Mouse (Mus musculus) stomach, postnatal 0 days (tissue): Measurements from ENCODE around the gene Mef2c. TPM values are rescaled to one million over a fixed set of nuclear protein-coding genes. Genes with fewer than 3 reads are reported as not detected.
A peak's percentile ranks its signal among the peaks of the same experiment; 100 is the strongest.

Experiments used
- ATAC-seq: fragments of 200-750 bp; cut with Nextera tagmentation; 2 replicates; pipeline ENCODE4 v1.8.0; 2017; ENCODE audit not compliant: low FRiP score, low TSS enrichment
- DNase-seq: peaks from one replicate; pipeline ENCODE4 v3.0.0-alpha.2; 2016; ENCODE audit warnings: low spot score
- H3K27ac ChIP-seq: fragments of 300-500 bp; sonication (generic); replicated peaks from 2 replicates; pipeline ENCODE4 v1.5.1; 2014; ENCODE audit warnings: mild to moderate bottlenecking, control low read depth
- H3K27me3 ChIP-seq: fragments of 300-500 bp; sonication (generic); 2 replicates; pipeline ENCODE4 v1.6.1; 2014; ENCODE audit warnings: low read length; ENCODE audit not compliant: control insufficient read depth, insufficient read depth
- H3K36me3 ChIP-seq: fragments of 300-500 bp; sonication (generic); 2 replicates; pipeline ENCODE4 v1.6.1; 2014; ENCODE audit warnings: low read length, mixed read lengths; ENCODE audit not compliant: control insufficient read depth, insufficient read depth
- H3K4me1 ChIP-seq: fragments of 300-500 bp; sonication (generic); replicated peaks from 2 replicates; pipeline ENCODE4 v1.6.1; 2014; ENCODE audit warnings: antibody characterized with exemption; ENCODE audit not compliant: control insufficient read depth, insufficient read depth
- H3K4me2 ChIP-seq: fragments of 300-500 bp; sonication (generic); replicated peaks from 2 replicates; pipeline ENCODE4 v1.6.1; 2014; ENCODE audit warnings: low read depth, mild to moderate bottlenecking, control low read depth, moderate library complexity
- H3K4me3 ChIP-seq: fragments of 300-500 bp; sonication (generic); 2 replicates; pipeline ENCODE4 v1.5.1; 2014; ENCODE audit warnings: low read depth, low read length, control low read depth
- H3K9ac ChIP-seq: fragments of 300-500 bp; sonication (generic); 2 replicates; pipeline ENCODE4 v1.6.1; 2014; ENCODE audit warnings: mild to moderate bottlenecking, low read length, control low read depth, mixed read lengths
- H3K9me3 ChIP-seq: fragments of 300-500 bp; sonication (generic); 2 replicates; pipeline ENCODE4 v1.6.1; 2016; ENCODE audit warnings: low read length; ENCODE audit not compliant: control insufficient read depth
- CTCF ChIP-seq: IDR thresholded peaks from 2 replicates; pipeline ENCODE4 v1.5.1; 2016; ENCODE audit warnings: antibody characterized with exemption, low read depth, mild to moderate bottlenecking, moderate library complexity
- EP300 ChIP-seq: optimal IDR thresholded peaks from 2 replicates; pipeline ENCODE3; 2016; ENCODE audit warnings: antibody characterized with exemption
- WGBS: fragments of 180-500 bp; shearing (Covaris S2); extraction: QIAGEN DNeasy Blood & Tissue Kit; methylation state at CpG from one replicate; pipeline ENCODE4 v1.1.7; 2014; 5-methylcytosine and 5-hydroxymethylcytosine counted together
- polyA plus RNA-seq: library from polyadenylated mRNA; unstranded; fragments of >200 nt; fragmentation: Nextera tagmentation; extraction: Ambion mirVana; gene quantifications from 2 replicates; pipeline ENCODE4 v1.2.1, GENCODE M21; 2015

Mef2c gene
- 18.4 and 22.7 TPM in 2 replicates for polyA plus RNA-seq

GRCm38 (mm10) chr13:83503919-83504318 is at the start of gene Mef2c:
Gene Mef2c, plus strand, starts transcription at chr13:83504034.
- H3K4me2 ChIP-seq = no peak within 1 kb of the TSS

DNA sequence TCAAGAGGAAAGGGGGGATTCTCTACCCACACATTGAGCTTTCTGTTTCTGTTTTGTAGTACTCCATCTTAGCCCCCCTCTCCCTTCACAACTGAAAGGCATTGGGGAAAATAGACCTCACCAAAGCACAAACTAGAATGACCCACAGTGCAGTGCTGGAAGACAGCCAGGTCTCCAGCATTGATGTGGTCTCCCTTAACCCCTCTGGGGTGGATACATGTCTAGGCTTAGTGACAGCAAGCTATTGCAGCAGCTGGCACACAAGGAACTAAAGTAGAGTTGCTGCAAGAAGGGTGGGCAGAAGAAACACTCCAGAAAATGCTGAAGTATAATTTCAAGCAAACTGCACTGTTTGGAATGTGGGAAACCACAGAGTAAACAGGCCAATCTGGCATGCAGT is 45.1 kb upstream of the Mef2c start:
- no peaks in the 10 kb centered on the region for H3K9me3 ChIP-seq
- no peak for DNase-seq
- no peak for TF ChIP-seq CTCF
- no peak overlapping the region for H3K27ac ChIP-seq
- no peaks in the 10 kb centered on the region for H3K36me3 ChIP-seq
- no peak overlapping the region for H3K4me2 ChIP-seq
- H3K4me3 ChIP-seq = no peak overlapping the region
- ATAC-seq = no peak
- no peak overlapping the region for H3K9ac ChIP-seq
- H3K4me1 ChIP-seq = no peaks in the 10 kb centered on the region
- no peaks in the 10 kb centered on the region for H3K27me3 ChIP-seq

More at GRCm38 (mm10) chr13:83503919-83504318, at the start of gene Mef2c:
- Histone ChIP-seq H3K9me3 (no peaks in the 10 kb centered on the region), H3K27ac (no peak within 1 kb of the TSS), H3K9ac (no peak within 1 kb of the TSS), H3K36me3 (no peaks in the 10 kb centered on the region), H3K27me3 (no peaks in the 10 kb centered on the region), H3K4me1 (no peaks in the 10 kb centered on the region), H3K4me3 (no peak within 1 kb of the TSS)
- DNase-seq (no peak), ATAC-seq (no peak)
- 89% methylated on average over 7 of the region's 7 CpGs for WGBS
- TF ChIP-seq EP300 = no peak
- no peak for TF ChIP-seq CTCF

DNA sequence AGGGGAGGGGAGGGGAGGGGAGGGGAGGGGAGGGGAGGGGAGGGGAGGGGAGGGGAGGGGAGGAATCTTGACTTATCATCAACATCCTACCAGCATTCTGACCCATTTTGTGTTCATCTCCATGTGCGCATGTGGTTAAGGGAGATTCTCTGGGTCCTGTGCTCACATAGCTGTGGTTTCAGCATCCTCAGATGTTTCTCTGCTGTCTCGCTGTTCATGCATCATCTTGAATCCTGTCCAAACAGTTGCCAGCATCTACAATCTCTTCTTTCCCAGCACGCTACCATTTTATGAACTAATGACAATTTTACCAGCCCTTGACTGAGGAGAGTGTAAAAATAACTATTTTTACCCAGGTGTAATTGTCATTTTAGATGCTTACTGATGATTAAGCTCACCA is 44.2 kb upstream of the Mef2c start:
- no peak for TF ChIP-seq CTCF
- Histone ChIP-seq H3K27ac (no peak overlapping the region), H3K4me2 (no peak overlapping the region), H3K36me3 (no peaks in the 10 kb centered on the region), H3K4me1 (no peaks in the 10 kb centered on the region), H3K9ac (no peak overlapping the region), H3K27me3 (no peaks in the 10 kb centered on the region), H3K9me3 (no peaks in the 10 kb centered on the region), H3K4me3 (no peak overlapping the region)
- DNase-seq = no peak
- WGBS = 94% methylated on average over 3 of the region's 3 CpGs
- ATAC-seq = no peak

DNA sequence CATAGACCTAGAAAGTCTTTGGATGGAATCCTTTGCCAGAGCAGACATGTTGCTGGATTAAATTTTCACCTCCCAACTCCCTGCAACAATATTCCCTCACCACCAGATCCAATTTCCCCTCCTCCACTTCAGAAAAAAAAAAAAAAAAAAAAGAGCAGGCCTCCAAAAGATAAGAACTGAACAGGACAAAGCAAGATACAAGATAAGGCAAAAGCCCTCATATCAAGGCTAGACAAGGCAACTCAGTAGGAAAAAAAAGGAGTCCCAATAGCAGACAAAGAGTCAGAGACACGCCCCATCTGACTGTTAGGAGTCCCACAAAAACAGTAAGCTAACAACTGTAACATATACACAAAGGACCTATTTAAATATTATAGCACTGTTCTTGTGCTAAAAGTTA is 43.2 kb upstream of the Mef2c start:
- no peaks in the 10 kb centered on the region for H3K36me3 ChIP-seq
- no peak overlapping the region for H3K27ac ChIP-seq
- no peak overlapping the region for H3K4me2 ChIP-seq
- H3K4me3 ChIP-seq = no peak overlapping the region
- no peak for ATAC-seq
- no peak overlapping the region for H3K9ac ChIP-seq
- no peak for DNase-seq
- no peaks in the 10 kb centered on the region for H3K27me3 ChIP-seq
- H3K4me1 ChIP-seq = no peaks in the 10 kb centered on the region
- no peaks in the 10 kb centered on the region for H3K9me3 ChIP-seq
- no peak for TF ChIP-seq CTCF
- TF ChIP-seq EP300 = no peak
- 76% methylated on average over 1 of the region's 1 CpGs for WGBS

DNA sequence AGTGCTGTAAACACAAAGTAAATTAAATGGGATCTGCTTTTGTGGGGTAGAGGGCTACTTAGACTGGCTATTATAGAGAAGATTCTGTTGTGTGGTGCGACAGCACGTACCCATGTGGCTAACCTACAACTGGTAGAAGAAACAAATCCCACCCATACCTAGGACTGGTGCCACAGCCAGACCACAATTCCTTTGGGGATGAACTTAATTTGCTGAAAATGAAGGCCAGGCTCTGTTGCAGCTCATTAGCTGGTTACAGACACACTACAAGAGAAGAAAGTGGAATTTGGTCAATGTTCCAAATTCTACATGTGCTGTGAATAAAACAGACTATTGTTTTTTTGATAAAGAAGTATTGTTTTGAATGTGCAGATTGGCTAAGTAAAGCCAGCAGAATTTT is 42.3 kb upstream of the Mef2c start:
- H3K27ac ChIP-seq = peak overlapping the region; percentile 40; the same call in 1 of the 2 replicates
- no peaks in the 10 kb centered on the region for H3K9me3 ChIP-seq
- ATAC-seq = peak; percentile 32; the same call in 1 of the 2 replicates
- H3K27me3 ChIP-seq = no peaks in the 10 kb centered on the region
- TF ChIP-seq EP300 = no peak
- TF ChIP-seq CTCF = no peak
- H3K4me3 ChIP-seq = no peak overlapping the region
- no peaks in the 10 kb centered on the region for H3K4me1 ChIP-seq
- no peak overlapping the region for H3K4me2 ChIP-seq
- WGBS = 63% methylated on average over 2 of the region's 2 CpGs
- DNase-seq = no peak
- no peak overlapping the region for H3K9ac ChIP-seq
- H3K36me3 ChIP-seq = no peaks in the 10 kb centered on the region

GRCm38 (mm10) chr13:83466756-83467155 is 37.1 kb upstream of the Mef2c start:
- Histone ChIP-seq H3K27me3 (no peaks in the 10 kb centered on the region), H3K9me3 (no peaks in the 10 kb centered on the region), H3K36me3 (no peaks in the 10 kb centered on the region), H3K4me3 (no peak overlapping the region), H3K4me2 (no peak overlapping the region), H3K9ac (no peak overlapping the region), H3K27ac (no peak overlapping the region), H3K4me1 (no peaks in the 10 kb centered on the region)
- ATAC-seq (no peak), DNase-seq (no peak)
- WGBS = 92% methylated on average over 5 of the region's 5 CpGs
- TF ChIP-seq EP300 = no peak
- TF ChIP-seq CTCF = no peak
